8 mouse cellular contexts compared by ENCODE assay signal in the genomic region with DNA sequence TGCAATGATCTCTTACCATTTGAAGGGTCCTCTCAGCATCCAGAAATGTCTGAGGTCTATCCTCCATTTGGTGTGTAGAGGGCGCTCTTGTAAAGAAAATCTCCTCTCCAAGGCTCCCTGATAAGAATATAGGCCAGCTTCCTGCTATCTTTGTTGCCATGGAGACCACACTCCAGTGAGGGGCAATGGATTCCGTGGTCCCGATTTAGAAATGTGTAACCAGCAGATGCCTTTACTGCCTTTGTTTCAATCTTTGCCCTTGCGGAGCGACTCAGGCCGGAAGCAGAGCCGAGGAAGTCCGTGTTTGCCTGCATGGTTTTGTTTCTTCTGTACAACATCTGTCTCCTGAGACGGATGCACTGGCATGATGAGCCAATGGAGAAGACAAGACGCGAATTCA.
DNase-seq lines count a peak whose midpoint lies in the region; ATAC-seq and TF ChIP-seq lines count a peak whose summit lies in the region.

No protein-coding gene starts in this region.

- ATAC-seq in limb, embryonic 13.5 days (ENCODE audit: low FRiP score, low read depth): peak; percentile 88

- WGBS in thymus, adult 2 months: 5% methylated on average over 11 of the region's 11 CpGs
- 7% methylated on average over 11 of the region's 11 CpGs for WGBS in heart, embryonic 10.5 days
- 7% methylated on average over 11 of the region's 11 CpGs for WGBS in limb, embryonic 13.5 days

- TF ChIP-seq CTCF in thymus, adult 2 months (IDR thresholded peaks at IDR 0.05; ENCODE audit: borderline replicate concordance, control insufficient read depth, extremely low read depth, insufficient read depth, low read length, poor library complexity): no peak

- H3K4me3 ChIP-seq in thymus, adult 2 months (ENCODE audit: control insufficient read depth, insufficient read depth, low read length): 0 out of 2 replicates have a peak overlapping the region, but pooled peaks have one; percentile 11
- peak overlapping the region; percentile 42 for H3K4me3 ChIP-seq in heart, embryonic 10.5 days
- H3K4me3 ChIP-seq in limb, embryonic 13.5 days: peak overlapping the region; percentile 41

- DNase-seq in thymus, adult 2 months: no peak
- DNase-seq in thymus, postnatal 25 days: no peak
- peak; percentile 92 for DNase-seq in embryo, embryonic 10.5 days (ENCODE audit: low spot score)
- DNase-seq in heart, embryonic 10.5 days (ENCODE audit: low spot score): peak; percentile 94
- DNase-seq in kidney, adult 9 months: peak; percentile 21
- peak; percentile 6 for DNase-seq in naive thymus-derived CD4-positive, alpha-beta T cell, adult 2 months (ENCODE audit: low read depth)
- DNase-seq in spleen, postnatal 36 days (ENCODE audit: low spot score in 2 of 2): no peak

- no peaks in the 10 kb centered on the region for H3K36me3 ChIP-seq in thymus, adult 2 months (ENCODE audit: control insufficient read depth, insufficient read depth, low read length)
- no peaks in the 10 kb centered on the region for H3K36me3 ChIP-seq in heart, embryonic 10.5 days
- no peaks in the 10 kb centered on the region for H3K36me3 ChIP-seq in limb, embryonic 13.5 days

- no peak overlapping the region for H3K9ac ChIP-seq in limb, embryonic 13.5 days

- no peaks in the 10 kb centered on the region for H3K27me3 ChIP-seq in thymus, adult 2 months (ENCODE audit: control insufficient read depth, insufficient read depth, low read length)
- no peaks in the 10 kb centered on the region for H3K27me3 ChIP-seq in heart, embryonic 10.5 days (ENCODE audit: insufficient read depth, poor library complexity, severe bottlenecking)
- H3K27me3 ChIP-seq in limb, embryonic 13.5 days: 0 out of 2 replicates have a peak, but pooled peaks cover 4% of the 10 kb centered on the region

- H3K27ac ChIP-seq in thymus, adult 2 months (ENCODE audit: control insufficient read depth, insufficient read depth, low read length): no peak overlapping the region
- H3K27ac ChIP-seq in heart, embryonic 10.5 days: peak overlapping the region; percentile 80
- H3K27ac ChIP-seq in limb, embryonic 13.5 days: no peak overlapping the region

- H3K4me1 ChIP-seq in thymus, adult 2 months (replicated peaks; ENCODE audit: control insufficient read depth, insufficient read depth, low read length): 0 out of 2 replicates have a peak, but pooled peaks cover 2% of the 10 kb centered on the region
- H3K4me1 ChIP-seq in heart, embryonic 10.5 days: peaks cover 5% of the 10 kb centered on the region; the same call in 1 of the 2 replicates
- peaks cover 3% of the 10 kb centered on the region; the same call in 1 of the 2 replicates for H3K4me1 ChIP-seq in limb, embryonic 13.5 days

- no peaks in the 10 kb centered on the region for H3K9me3 ChIP-seq in heart, embryonic 10.5 days
- no peaks in the 10 kb centered on the region for H3K9me3 ChIP-seq in limb, embryonic 13.5 days

- no peak for TF ChIP-seq POLR2A in thymus, adult 2 months (IDR thresholded peaks at IDR 0.05; ENCODE audit: control insufficient read depth, extremely low read depth, insufficient read depth, low read length, poor library complexity)

- H3K4me2 ChIP-seq in limb, embryonic 13.5 days (replicated peaks): peak overlapping the region; percentile 67

Comparison
In these comparisons a context has a peak if more than half of its experiments do, and no peak if none do; other contexts are left out.
1. DNase-seq: peak in embryo, embryonic 10.5 days (single experiment), heart, embryonic 10.5 days (single experiment), kidney, adult 9 months (single experiment) and naive thymus-derived CD4-positive, alpha-beta T cell, adult 2 months (single experiment); none in thymus, adult 2 months (single experiment), thymus, postnatal 25 days (single experiment) and spleen, postnatal 36 days (0 of 2).
2. Peak in every context shown above with its lines, with median percentiles within 50 percentile points of each other: H3K4me3 ChIP-seq.